Mouse (Mus musculus) ovary, postnatal 10 days (tissue): Measurements from ENCODE around the gene Cradd.

Experiments
- DNase-seq: peaks from one replicate; pipeline ENCODE4 v3.0.0; 2022; ENCODE audit warnings: low spot score

Gene Cradd

GRCm38 (mm10) chr10:95156410-95156809, 167.5 kb downstream of the Cradd start:
- no peak for DNase-seq

GRCm38 (mm10) chr10:95154675-95155074, 169.3 kb downstream of the Cradd start:
- DNase-seq = no peak

- no peak for DNase-seq
Observed at GRCm38 (mm10) chr10:95153224-95153623, 170.7 kb downstream of the Cradd start.

- DNase-seq = no peak
Observed at GRCm38 (mm10) chr10:95152503-95152989, 171.4 kb downstream of the Cradd start.

GRCm38 (mm10) chr10:95151012-95151768, 172.7 kb downstream of the Cradd start:
- no peak for DNase-seq

- DNase-seq = no peak
Observed at GRCm38 (mm10) chr10:95149666-95150065, 174.3 kb downstream of the Cradd start.

- no peak for DNase-seq
Observed at GRCm38 (mm10) chr10:95148641-95149040, 175.3 kb downstream of the Cradd start.

GRCm38 (mm10) chr10:95147136-95147901, 176.6 kb downstream of the Cradd start:
- DNase-seq = no peak

GRCm38 (mm10) chr10:95146491-95146890, 177.4 kb downstream of the Cradd start:
- DNase-seq = no peak

GRCm38 (mm10) chr10:95145204-95145926, 178.6 kb downstream of the Cradd start:
- no peak for DNase-seq

GRCm38 (mm10) chr10:95144414-95145130, 179.4 kb downstream of the Cradd start:
- no peak for DNase-seq

- DNase-seq = no peak
Observed at GRCm38 (mm10) chr10:95143446-95144114, 180.4 kb downstream of the Cradd start.

GRCm38 (mm10) chr10:95142844-95143435, 181.0 kb downstream of the Cradd start:
- DNase-seq = peak; percentile 50

- no peak for DNase-seq
Observed at GRCm38 (mm10) chr10:95141075-95141474, 182.9 kb downstream of the Cradd start.

GRCm38 (mm10) chr10:95140191-95140590, 183.7 kb downstream of the Cradd start:
- DNase-seq = no peak

- no peak for DNase-seq
Observed at GRCm38 (mm10) chr10:95139645-95140044, 184.3 kb downstream of the Cradd start.

- DNase-seq = no peak
Observed at GRCm38 (mm10) chr10:95133057-95133456, 190.9 kb downstream of the Cradd start.
